Comparison of ENCODE assay signal across 8 mouse cellular contexts in the genomic region with DNA sequence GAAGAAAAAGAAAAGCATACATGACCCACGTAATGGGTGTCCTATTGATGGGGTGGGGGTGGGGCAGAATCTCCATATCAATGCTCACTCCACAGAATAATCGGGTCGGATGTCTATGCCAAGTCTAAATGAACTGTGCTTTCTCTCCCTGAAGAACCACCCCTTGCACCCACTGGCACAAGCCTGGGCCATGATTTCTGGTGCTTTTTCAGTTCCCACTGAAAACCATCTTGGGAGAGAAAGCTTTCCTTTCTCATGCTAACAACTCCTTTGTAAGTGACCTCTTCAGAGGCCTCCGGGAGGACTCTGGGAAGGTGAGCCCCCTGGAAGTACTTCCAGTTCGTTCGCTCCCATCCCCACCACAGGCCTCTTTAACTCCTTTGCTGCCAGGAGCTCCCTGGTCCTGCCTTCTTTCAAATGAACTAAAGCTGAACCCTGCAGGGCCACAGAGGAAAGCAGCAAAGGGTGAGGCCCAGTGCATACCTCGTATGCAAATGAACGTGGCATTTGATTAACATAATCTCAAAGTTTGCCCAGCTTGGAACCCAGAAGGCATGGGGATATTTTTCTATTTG.
DNase-seq lines count a peak whose midpoint lies in the region; ATAC-seq and TF ChIP-seq lines count a peak whose summit lies in the region.

No protein-coding gene starts in this region.

- TF ChIP-seq CTCF in hindbrain, postnatal 0 days (IDR thresholded peaks at IDR 0.05; ENCODE audit: low read depth), result no peak

- no peaks in the 10 kb centered on the region for H3K9me3 ChIP-seq in hindbrain, postnatal 0 days (ENCODE audit: low read length)
- no peaks in the 10 kb centered on the region for H3K9me3 ChIP-seq in neural tube, embryonic 12.5 days

- peak overlapping the region; percentile 84 for H3K27ac ChIP-seq in hindbrain, postnatal 0 days
- H3K27ac ChIP-seq in neural tube, embryonic 12.5 days, result peak overlapping the region; percentile 84; the same call in 1 of the 2 replicates

- H3K36me3 ChIP-seq in hindbrain, postnatal 0 days (ENCODE audit: insufficient read depth, low read length), result no peaks in the 10 kb centered on the region
- H3K36me3 ChIP-seq in neural tube, embryonic 12.5 days, result no peaks in the 10 kb centered on the region

- H3K4me3 ChIP-seq in hindbrain, postnatal 0 days (ENCODE audit: low read length), result no peak overlapping the region
- H3K4me3 ChIP-seq in neural tube, embryonic 12.5 days, result no peak overlapping the region

- H3K4me1 ChIP-seq in hindbrain, postnatal 0 days (ENCODE audit: insufficient read depth, low read length), result peaks cover 52% of the 10 kb centered on the region
- peaks cover 90% of the 10 kb centered on the region for H3K4me1 ChIP-seq in neural tube, embryonic 12.5 days

- WGBS in hindbrain, postnatal 0 days, result 10% methylated on average over 8 of the region's 8 CpGs
- WGBS in neural tube, embryonic 12.5 days, result 2% methylated on average over 8 of the region's 8 CpGs

- peak overlapping the region; percentile 0; the same call in 1 of the 2 replicates for H3K4me2 ChIP-seq in hindbrain, postnatal 0 days (ENCODE audit: low read depth, low read length)
- H3K4me2 ChIP-seq in neural tube, embryonic 12.5 days (replicated peaks), result peak overlapping the region; percentile 42

- no peak overlapping the region for H3K9ac ChIP-seq in hindbrain, postnatal 0 days (replicated peaks; ENCODE audit: low read length)
- peak overlapping the region; percentile 13; the same call in 1 of the 2 replicates for H3K9ac ChIP-seq in neural tube, embryonic 12.5 days

- peak; percentile 78 for ATAC-seq in hindbrain, postnatal 0 days
- peak; percentile 70 for ATAC-seq in neural tube, embryonic 12.5 days (ENCODE audit: low FRiP score, low read depth)

- no peaks in the 10 kb centered on the region for H3K27me3 ChIP-seq in hindbrain, postnatal 0 days (ENCODE audit: insufficient read depth, low read length)
- no peaks in the 10 kb centered on the region for H3K27me3 ChIP-seq in neural tube, embryonic 12.5 days (replicated peaks)

- DNase-seq in layer of hippocampus, adult 11-12 months (ENCODE audit: low spot score), result peak; percentile 22
- DNase-seq in layer of hippocampus, postnatal 25 days (ENCODE audit: extremely low spot score in 1 of 2, low spot score in 1 of 2), result no peak
- peak; percentile 85 for DNase-seq in embryo, embryonic 10.5 days (ENCODE audit: low spot score)
- peak; percentile 76 for DNase-seq in hindbrain, postnatal 0 days (ENCODE audit: low spot score)
- DNase-seq in yolk sac, embryonic 10.5 days (ENCODE audit: low spot score), result no peak
- no peak for DNase-seq in spleen, postnatal 36 days (ENCODE audit: low spot score in 2 of 2)
- DNase-seq in cerebellum, adult 9-11 months, result no peak

Comparison
In these comparisons a context has a peak if more than half of its experiments do, and no peak if none do; other contexts are left out.
1. DNase-seq: peak in layer of hippocampus, adult 11-12 months (single experiment), embryo, embryonic 10.5 days (single experiment) and hindbrain, postnatal 0 days (single experiment); none in layer of hippocampus, postnatal 25 days (0 of 2), yolk sac, embryonic 10.5 days (single experiment), spleen, postnatal 36 days (0 of 2) and cerebellum, adult 9-11 months (single experiment).